Mouse (Mus musculus) kidney, adult 2 months (tissue): ENCODE measurements around the gene Slc9a4.

ENCODE experiments used
- CTCF ChIP-seq: fragments of 200-500 bp; conservative IDR thresholded peaks from 2 replicates; pipeline ENCODE4 v1.5.1; 2011; ENCODE audit warnings: low read depth, mild to moderate bottlenecking, control low read depth, low read length, moderate library complexity, mixed read lengths; ENCODE audit not compliant: insufficient read depth, insufficient read length
- POLR2A ChIP-seq: fragments of 200-500 bp; IDR thresholded peaks from one replicate; pipeline ENCODE4 v1.6.1; 2011; ENCODE audit warnings: low read depth, low read length, control low read depth

DNA sequence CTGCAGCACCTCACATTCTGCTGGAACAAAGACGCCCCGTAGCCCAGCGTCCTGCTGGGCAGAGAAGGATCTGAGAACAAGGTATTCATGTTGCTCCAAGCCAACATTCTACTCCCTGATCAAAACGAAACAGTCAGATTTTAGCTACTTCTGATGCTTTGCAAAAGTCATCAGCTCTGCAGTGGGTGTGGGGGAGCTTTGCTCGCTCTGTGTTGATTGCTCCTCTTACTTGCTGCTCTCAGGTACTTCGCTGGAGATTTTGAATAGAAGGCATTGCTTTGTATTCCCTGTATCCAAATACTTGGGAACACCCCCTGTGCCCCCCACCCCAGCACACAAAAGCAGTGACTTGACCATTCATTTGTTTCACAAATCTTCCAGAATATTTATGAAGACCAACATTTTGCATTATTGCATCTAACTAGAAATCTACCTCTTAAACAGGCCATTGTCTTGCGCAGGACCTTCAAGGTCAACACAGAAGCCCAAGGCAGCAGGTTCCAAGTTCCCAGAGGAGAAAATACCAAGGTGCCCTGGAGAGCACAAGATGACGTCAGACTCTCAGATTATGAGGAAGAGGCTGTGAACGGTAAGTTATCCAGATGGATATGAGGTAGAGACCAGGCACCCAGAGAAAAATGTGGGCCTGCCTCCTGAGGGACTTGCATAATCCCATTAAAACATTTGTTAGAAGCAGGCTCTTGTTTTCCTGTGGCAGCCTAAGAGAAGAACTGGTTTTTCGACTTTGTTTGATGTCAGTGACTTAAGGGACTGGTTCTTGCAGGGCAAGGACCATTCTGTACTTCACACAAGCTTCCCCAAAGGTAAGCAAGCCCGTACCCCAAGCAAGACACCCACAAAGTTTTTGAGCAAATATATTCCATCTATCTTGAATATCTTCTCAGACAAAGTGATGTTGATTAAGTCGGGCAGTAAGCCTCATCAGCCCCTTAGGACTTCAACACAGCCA lies 85.8 kb downstream of the Slc9a4 start:
- TF ChIP-seq CTCF (no peak), POLR2A (no peak)
